Mouse (Mus musculus) spleen, adult 12 weeks (tissue): ENCODE data around the gene Myom1.
"Not testable (repeated sequence)": the region's sequence is repeated elsewhere in the genome, so short reads cannot be mapped to it uniquely, and the experiment has no call there.

ENCODE experiments used
- DNase-seq: peaks from one replicate; pipeline ENCODE4 v3.0.0; 2022; ENCODE audit warnings: low spot score

Gene Myom1

GRCm38 (mm10) chr17:71002081-71002743, at the start of gene Myom1:
Gene Myom1, plus strand, starts transcription at chr17:71002633.
- DNase-seq = peak; percentile 95

- DNase-seq = peak; percentile 88
Observed at GRCm38 (mm10) chr17:70963546-70963945, 38.9 kb upstream of the Myom1 start.

GRCm38 (mm10) chr17:70965281-70965680, 37.2 kb upstream of the Myom1 start:
- no peak for DNase-seq

- no peak for DNase-seq
Observed at GRCm38 (mm10) chr17:70966126-70966525, 36.3 kb upstream of the Myom1 start.

- no peak for DNase-seq
Observed at GRCm38 (mm10) chr17:70967191-70967590, 35.2 kb upstream of the Myom1 start.

GRCm38 (mm10) chr17:70967646-70968045, 34.8 kb upstream of the Myom1 start:
- DNase-seq = no peak

GRCm38 (mm10) chr17:70968606-70969191, 33.7 kb upstream of the Myom1 start:
- DNase-seq = no peak

GRCm38 (mm10) chr17:70971206-70971605, 31.2 kb upstream of the Myom1 start:
- DNase-seq = no peak

GRCm38 (mm10) chr17:70973398-70973797, 29.0 kb upstream of the Myom1 start:
- DNase-seq = no peak

- DNase-seq = not testable (repeated sequence)
Observed at GRCm38 (mm10) chr17:70974065-70974464, 28.4 kb upstream of the Myom1 start.

GRCm38 (mm10) chr17:70977799-70978198, 24.6 kb upstream of the Myom1 start:
- DNase-seq = no peak

- no peak for DNase-seq
Observed at GRCm38 (mm10) chr17:70979345-70980223, 22.8 kb upstream of the Myom1 start.

- no peak for DNase-seq
Observed at GRCm38 (mm10) chr17:70985501-70986354, 16.7 kb upstream of the Myom1 start.

GRCm38 (mm10) chr17:70986355-70986740, 16.1 kb upstream of the Myom1 start:
- DNase-seq = no peak

- DNase-seq = no peak
Observed at GRCm38 (mm10) chr17:70986831-70987660, 15.4 kb upstream of the Myom1 start.

GRCm38 (mm10) chr17:70988337-70988767, 14.1 kb upstream of the Myom1 start:
- DNase-seq = no peak

- DNase-seq = no peak
Observed at GRCm38 (mm10) chr17:70989430-70989829, 13.0 kb upstream of the Myom1 start.

GRCm38 (mm10) chr17:70989991-70990390, 12.4 kb upstream of the Myom1 start:
- no peak for DNase-seq

GRCm38 (mm10) chr17:70990403-70991303, 11.8 kb upstream of the Myom1 start:
- peak; percentile 81 for DNase-seq
